Mouse (Mus musculus): ENCODE data around the gene Tuba3b.

DNA sequence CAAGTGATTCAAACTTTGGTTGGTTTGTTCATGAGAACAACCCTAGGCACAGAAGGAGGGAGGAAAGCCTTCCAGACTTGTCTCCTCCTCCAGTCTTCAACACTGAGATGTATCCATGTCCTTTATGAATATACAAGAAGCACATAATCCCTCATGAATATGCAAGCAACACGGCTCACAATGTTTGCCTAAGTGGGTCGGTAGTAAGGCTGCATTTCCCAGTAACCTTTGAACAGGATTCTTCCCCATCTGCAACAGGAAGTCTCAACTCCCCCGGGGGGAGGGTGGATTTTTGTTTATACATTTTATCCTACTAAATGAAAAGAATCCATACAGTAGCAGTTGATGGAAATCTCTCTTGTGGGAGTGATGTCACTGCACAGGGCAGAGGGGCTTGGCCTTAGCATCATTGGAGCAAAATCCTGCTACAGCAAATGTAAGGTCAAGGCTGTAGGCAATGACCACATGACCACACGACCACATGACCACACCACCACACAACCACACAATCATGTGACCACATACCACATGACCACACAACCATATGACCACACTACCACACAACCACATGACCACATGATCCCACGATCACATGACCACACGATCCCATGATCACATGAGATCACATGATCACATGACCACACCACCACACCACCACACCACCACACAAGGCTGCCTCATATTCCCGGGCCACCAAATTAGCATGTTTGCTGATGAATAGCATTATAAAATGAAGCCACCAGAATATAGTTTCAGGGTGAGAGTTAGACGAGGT lies 38.7 kb downstream of the Tuba3b start:
- TF ChIP-seq FLI1 (IDR thresholded peaks at IDR 0.05; ENCODE audit: low read length) (no peak), GATA1 (IDR thresholded peaks at IDR 0.05; ENCODE audit: borderline replicate concordance, low read length) (no peak)

All from megakaryocyte, embryonic 14.5 days (primary cell).